Mouse (Mus musculus) kidney, postnatal 0 days (tissue): ENCODE results near the gene Znrf3. TPM values are rescaled to one million over a fixed set of nuclear protein-coding genes. Genes with fewer than 3 reads are reported as not detected.

ENCODE experiments used
- ATAC-seq: fragments of 200-750 bp; cut with Nextera tagmentation; replicated peaks from 2 replicates; pipeline ENCODE4 v1.8.0; 2017; ENCODE audit warnings: low read depth, moderate number of reproducible peaks, moderate TSS enrichment, moderate library complexity; ENCODE audit not compliant: low FRiP score
- DNase-seq: peaks from one replicate; pipeline ENCODE4 v3.0.0-alpha.2; 2016; ENCODE audit warnings: low spot score
- H3K27ac ChIP-seq: fragments of 300-500 bp; sonication (generic); 2 replicates; pipeline ENCODE4 v1.5.1; 2014; ENCODE audit warnings: mild to moderate bottlenecking
- H3K27me3 ChIP-seq: fragments of 300-500 bp; sonication (generic); 2 replicates; pipeline ENCODE4 v1.6.1; 2014; ENCODE audit warnings: low read length, mixed read lengths; ENCODE audit not compliant: insufficient read depth
- H3K36me3 ChIP-seq: fragments of 300-500 bp; sonication (generic); 2 replicates; pipeline ENCODE4 v1.6.1; 2014; ENCODE audit warnings: low read length, mixed read lengths; ENCODE audit not compliant: insufficient read depth
- H3K4me1 ChIP-seq: fragments of 300-500 bp; sonication (generic); replicated peaks from 2 replicates; pipeline ENCODE4 v1.6.1; 2014; ENCODE audit warnings: antibody characterized with exemption, low read length, mixed read lengths; ENCODE audit not compliant: insufficient read depth
- H3K4me2 ChIP-seq: fragments of 300-500 bp; sonication (generic); 2 replicates; pipeline ENCODE4 v1.6.1; 2014; ENCODE audit warnings: mild to moderate bottlenecking, low read length, moderate library complexity, mixed read lengths
- H3K4me3 ChIP-seq: fragments of 300-500 bp; sonication (generic); replicated peaks from 2 replicates; pipeline ENCODE4 v1.5.1; 2014; ENCODE audit warnings: low read depth, low read length
- H3K9ac ChIP-seq: fragments of 300-500 bp; sonication (generic); 2 replicates; pipeline ENCODE4 v1.6.1; 2014; ENCODE audit warnings: low read depth, low read length
- H3K9me3 ChIP-seq: fragments of 300-500 bp; sonication (generic); replicated peaks from 2 replicates; pipeline ENCODE4 v1.6.1; 2016; ENCODE audit warnings: low read length, inconsistent platforms, mixed read lengths
- CTCF ChIP-seq: IDR thresholded peaks from 2 replicates; pipeline ENCODE4 v1.5.1; 2016; ENCODE audit warnings: antibody characterized with exemption, low read depth, mild to moderate bottlenecking, moderate library complexity
- WGBS: fragments of 180-500 bp; shearing (Covaris S2); extraction: QIAGEN DNeasy Blood & Tissue Kit; methylation state at CpG from one replicate; pipeline ENCODE4 v1.1.7; 2014; 5-methylcytosine and 5-hydroxymethylcytosine counted together
- polyA plus RNA-seq: library from polyadenylated mRNA; unstranded; fragments of >200 nt; fragmentation: Nextera tagmentation; extraction: Ambion mirVana; gene quantifications from 2 replicates; pipeline ENCODE4 v1.2.1, GENCODE M21; 2015

Gene Znrf3
- polyA plus RNA-seq, 1 experiment from 2014 or later: 13.3 TPM

DNA sequence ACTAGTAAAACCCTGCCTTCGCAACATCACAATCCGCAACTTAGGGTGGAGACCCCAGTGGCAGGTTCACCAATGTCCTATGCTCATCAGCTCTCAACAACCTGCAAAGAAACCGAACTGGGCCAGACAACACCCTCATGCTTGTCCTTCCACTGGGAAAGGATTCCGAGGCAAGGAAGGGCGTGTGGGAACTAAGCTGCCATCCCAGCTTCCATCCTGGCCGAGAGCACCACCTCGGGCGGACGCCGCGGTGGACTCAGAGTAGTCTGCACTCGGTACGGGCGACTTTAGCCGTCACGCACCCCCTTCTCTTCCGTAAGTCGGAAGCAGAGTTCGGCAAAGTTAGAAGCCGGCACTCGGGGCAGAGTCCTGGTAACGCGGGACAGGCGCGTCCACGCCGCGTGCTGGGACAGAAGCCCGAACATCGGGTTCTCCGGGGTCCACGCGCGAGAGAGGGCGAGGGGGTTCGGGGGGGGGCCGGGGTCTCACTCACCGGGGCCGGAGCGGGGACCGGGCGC lies 183.6 kb downstream of the Znrf3 start:
- H3K9ac ChIP-seq: peak overlapping the region; percentile 87
- H3K27me3 ChIP-seq: no peaks in the 10 kb centered on the region
- H3K9me3 ChIP-seq: no peaks in the 10 kb centered on the region
- under 1% methylated on average over 42 of the region's 42 CpGs for WGBS
- no peaks in the 10 kb centered on the region for H3K36me3 ChIP-seq
- TF ChIP-seq CTCF: no peak
- H3K4me3 ChIP-seq: peak overlapping the region; percentile 68
- ATAC-seq: peak; percentile 40
- peak overlapping the region; percentile 76 for H3K27ac ChIP-seq
- peak overlapping the region; percentile 71 for H3K4me2 ChIP-seq
- peak; percentile 77 for DNase-seq
- peaks cover 17% of the 10 kb centered on the region for H3K4me1 ChIP-seq

DNA sequence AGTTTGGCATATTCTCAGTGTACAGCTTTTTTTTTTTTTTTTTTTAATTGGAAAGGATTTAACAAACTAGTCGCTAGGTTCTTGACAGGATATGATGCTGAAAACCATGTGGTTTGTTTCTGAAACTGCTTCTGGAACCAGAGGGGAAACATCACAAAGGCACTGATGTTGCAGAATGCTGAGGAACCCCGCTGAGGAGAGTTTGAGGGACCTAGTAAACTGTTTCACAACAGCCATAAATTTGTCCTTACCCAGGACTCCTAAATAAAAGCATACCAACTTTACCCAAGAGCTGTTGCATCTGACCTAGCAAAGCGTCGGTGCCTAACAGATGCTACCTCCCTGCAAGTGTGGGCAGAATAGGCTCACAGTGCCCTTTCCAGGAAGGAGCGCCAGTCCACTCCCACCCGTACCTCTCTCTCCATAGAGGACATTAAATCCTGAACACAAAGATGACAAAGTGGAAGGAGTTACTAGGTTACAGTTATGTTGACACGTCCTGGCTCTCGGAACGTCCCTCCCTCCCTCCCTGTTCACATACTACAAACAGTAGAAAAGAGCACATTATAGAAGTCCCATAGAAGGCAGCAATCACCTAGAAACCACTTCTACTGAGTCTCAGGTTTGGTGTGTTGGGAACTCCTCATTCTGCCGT lies 184.6 kb downstream of the Znrf3 start:
- Histone ChIP-seq H3K4me3 (peak overlapping the region; percentile 68), H3K9me3 (no peaks in the 10 kb centered on the region), H3K27me3 (no peaks in the 10 kb centered on the region), H3K4me2 (peak overlapping the region; percentile 71), H3K4me1 (peaks cover 17% of the 10 kb centered on the region), H3K36me3 (no peaks in the 10 kb centered on the region), H3K27ac (0 out of 2 replicates have a peak overlapping the region, but pooled peaks have one; percentile 76), H3K9ac (0 out of 2 replicates have a peak overlapping the region, but pooled peaks have one; percentile 31)
- no peak for ATAC-seq
- peak; percentile 56 for DNase-seq
- WGBS: 14% methylated on average over 10 of the region's 10 CpGs
- no peak for TF ChIP-seq CTCF

DNA sequence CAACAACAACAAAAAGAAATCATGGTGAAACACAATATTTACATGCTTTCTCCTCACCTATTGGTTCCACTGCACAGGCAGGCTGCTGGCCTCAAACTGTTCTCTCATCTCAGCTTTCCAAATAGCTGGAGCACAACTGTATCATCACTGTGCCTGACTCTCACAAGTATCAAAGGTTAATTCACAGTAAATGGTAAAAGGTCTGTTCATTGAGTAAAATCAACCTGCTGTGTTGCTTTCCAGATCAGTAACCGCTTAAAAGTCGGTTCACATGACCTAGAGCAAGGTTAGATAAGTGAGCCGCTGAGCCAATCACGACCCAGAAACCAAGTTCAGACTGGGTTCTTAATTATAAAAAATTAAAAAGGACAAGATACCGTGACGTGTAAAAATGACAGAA lies 186.6 kb downstream of the Znrf3 start:
- H3K9me3 ChIP-seq: no peaks in the 10 kb centered on the region
- ATAC-seq: no peak
- no peak overlapping the region for H3K27ac ChIP-seq
- H3K27me3 ChIP-seq: no peaks in the 10 kb centered on the region
- no peak overlapping the region for H3K4me3 ChIP-seq
- no peaks in the 10 kb centered on the region for H3K36me3 ChIP-seq
- H3K9ac ChIP-seq: no peak overlapping the region
- H3K4me2 ChIP-seq: no peak overlapping the region
- peaks cover 33% of the 10 kb centered on the region for H3K4me1 ChIP-seq
- DNase-seq: no peak
- TF ChIP-seq CTCF: no peak
- 90% methylated on average over 6 of the region's 6 CpGs for WGBS

DNA sequence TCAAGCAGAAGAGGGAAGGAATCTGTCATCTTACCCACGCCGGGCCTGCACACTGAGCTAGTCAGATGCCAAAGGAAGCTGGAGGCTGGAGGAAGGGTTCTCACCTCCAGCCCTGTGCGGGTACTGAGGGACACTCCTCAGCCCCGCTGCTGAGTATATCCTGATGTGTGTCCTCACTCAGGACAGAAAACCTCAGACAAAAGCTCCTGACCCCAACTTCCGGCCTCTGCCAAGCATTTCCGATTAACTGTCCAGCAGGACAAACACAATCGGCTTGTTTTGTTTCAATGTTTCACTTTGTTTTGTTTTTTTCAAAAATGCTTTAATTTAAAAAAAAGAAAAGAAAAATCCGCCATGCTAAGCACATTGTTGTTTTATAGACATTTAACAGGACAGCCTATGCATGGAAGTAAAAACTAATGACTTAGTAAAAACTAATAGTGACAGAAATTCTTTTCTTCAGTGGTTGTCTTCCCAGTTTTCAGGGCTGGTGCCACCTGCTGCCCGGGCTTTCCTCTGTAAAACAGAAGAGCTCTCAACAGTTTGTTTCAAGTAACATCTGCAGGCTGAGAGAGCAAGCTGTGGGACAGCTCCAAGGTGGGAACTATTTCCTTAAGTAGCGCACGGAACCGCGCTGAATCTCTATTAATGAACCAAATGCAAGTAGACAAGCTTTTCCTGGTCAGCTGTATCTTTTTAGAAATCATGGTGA lies 187.3 kb downstream of the Znrf3 start:
- Histone ChIP-seq H3K9ac (no peak overlapping the region), H3K4me3 (no peak overlapping the region), H3K27ac (peak overlapping the region; percentile 77), H3K9me3 (no peaks in the 10 kb centered on the region), H3K27me3 (no peaks in the 10 kb centered on the region), H3K4me1 (peaks cover 40% of the 10 kb centered on the region), H3K36me3 (no peaks in the 10 kb centered on the region), H3K4me2 (no peak overlapping the region; the same call in 1 of the 2 replicates)
- ATAC-seq (no peak), DNase-seq (no peak)
- whole genome bisulfite sequencing: 74% methylated on average over 13 of the region's 13 CpGs
- TF ChIP-seq CTCF: peak; percentile 37; the same call in 1 of the 2 replicates

DNA sequence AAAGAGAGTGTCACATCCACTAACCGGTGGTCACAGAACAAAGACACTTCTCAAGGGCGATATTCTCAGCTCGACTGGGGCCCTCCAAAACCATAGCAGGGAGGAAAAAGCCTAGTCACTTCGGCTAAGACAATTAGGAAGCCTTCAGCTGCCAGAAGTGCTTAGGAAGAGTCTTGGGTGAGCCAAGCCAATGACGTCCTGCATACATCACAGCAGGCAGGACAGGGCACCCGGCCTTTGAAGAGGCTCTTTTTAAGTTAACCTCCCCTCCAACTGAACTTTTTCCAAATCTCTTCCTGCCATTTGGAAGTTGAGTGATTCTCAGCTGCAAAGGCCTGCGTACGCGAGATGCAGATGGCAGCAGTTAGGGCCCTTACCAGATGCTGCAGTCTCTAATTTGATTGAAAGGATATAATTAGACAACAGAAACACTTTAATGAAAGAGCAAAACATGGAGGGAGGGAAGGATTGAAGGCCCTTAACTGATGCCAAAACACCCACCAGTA lies 189.1 kb downstream of the Znrf3 start:
- no peak for ATAC-seq
- no peak overlapping the region for H3K4me3 ChIP-seq
- no peaks in the 10 kb centered on the region for H3K36me3 ChIP-seq
- H3K27me3 ChIP-seq: no peaks in the 10 kb centered on the region
- peak overlapping the region; percentile 37; the same call in 1 of the 2 replicates for H3K27ac ChIP-seq
- DNase-seq: no peak
- H3K9ac ChIP-seq: no peak overlapping the region
- 56% methylated on average over 9 of the region's 9 CpGs for WGBS
- H3K9me3 ChIP-seq: no peaks in the 10 kb centered on the region
- TF ChIP-seq CTCF: no peak
- no peak overlapping the region for H3K4me2 ChIP-seq
- H3K4me1 ChIP-seq: peaks cover 40% of the 10 kb centered on the region

DNA sequence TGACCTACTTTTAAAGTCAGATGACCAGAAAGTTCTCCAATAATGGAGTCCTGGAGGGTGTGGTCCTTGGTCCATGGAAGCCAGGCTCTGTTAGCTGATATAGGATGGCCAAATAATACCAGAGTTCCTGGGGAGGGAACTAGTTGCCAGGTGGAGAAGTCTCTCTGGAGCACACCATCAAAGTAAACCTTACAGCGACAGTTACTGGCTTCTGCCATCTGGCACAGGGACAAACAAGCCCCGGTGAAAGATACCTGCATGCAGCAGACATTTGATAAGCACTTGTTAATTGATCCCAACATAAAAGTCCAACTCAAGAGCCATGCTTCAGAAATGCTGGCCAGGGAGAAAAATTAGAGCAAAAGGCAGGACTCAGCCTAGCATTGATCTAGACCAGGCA lies 190.6 kb downstream of the Znrf3 start:
- 49% methylated on average over 2 of the region's 2 CpGs for WGBS
- H3K4me1 ChIP-seq: peaks cover 34% of the 10 kb centered on the region
- no peak overlapping the region for H3K27ac ChIP-seq
- no peak overlapping the region for H3K4me2 ChIP-seq
- H3K4me3 ChIP-seq: no peak overlapping the region
- no peaks in the 10 kb centered on the region for H3K9me3 ChIP-seq
- DNase-seq (no peak), ATAC-seq (no peak)
- H3K36me3 ChIP-seq: no peaks in the 10 kb centered on the region
- no peaks in the 10 kb centered on the region for H3K27me3 ChIP-seq
- no peak for TF ChIP-seq CTCF
- no peak overlapping the region for H3K9ac ChIP-seq
